Mouse (Mus musculus) left cerebral cortex, adult 2 months (tissue): Measurements from ENCODE around the gene Agbl4. TPM values are rescaled to one million over a fixed set of nuclear protein-coding genes. Genes with fewer than 3 reads are reported as not detected.

Source experiments
- DNase-seq, 2 experiments: peaks; one replicate each; pipeline ENCODE4 v3.0.0; 2021 to 2022; ENCODE audit warnings: low spot score in 2 of 2, mixed read lengths in 1 of 2; ENCODE audit errors: extremely low spot score in 1 of 2
- H3K27ac ChIP-seq: fragments of 200-600 bp; 2 replicates; pipeline ENCODE4 v1.8.1; 2022
- H3K4me3 ChIP-seq: fragments of 200-600 bp; 2 replicates; pipeline ENCODE4 v1.8.1; 2022
- CTCF ChIP-seq: fragments of 200-600 bp; IDR thresholded peaks from 2 replicates; pipeline ENCODE4 v1.8.1; 2022; ENCODE audit warnings: antibody characterized with exemption, mild to moderate bottlenecking, moderate library complexity
- intact Hi-C: fragments of 180-260 bp; cut with DNase I; formaldehyde crosslinking; loops from one replicate; pipeline ENCODE4 v1.15.1; 2025
- total RNA-seq, 2 experiments: library from RNA; stranded (reverse); gene quantifications; 2 replicates each; pipeline ENCODE4 v1.2.3; 2021

The Agbl4 gene
- total RNA-seq, 2 experiments from 2014 or later, result 18.6 to 23.6 TPM

DNA sequence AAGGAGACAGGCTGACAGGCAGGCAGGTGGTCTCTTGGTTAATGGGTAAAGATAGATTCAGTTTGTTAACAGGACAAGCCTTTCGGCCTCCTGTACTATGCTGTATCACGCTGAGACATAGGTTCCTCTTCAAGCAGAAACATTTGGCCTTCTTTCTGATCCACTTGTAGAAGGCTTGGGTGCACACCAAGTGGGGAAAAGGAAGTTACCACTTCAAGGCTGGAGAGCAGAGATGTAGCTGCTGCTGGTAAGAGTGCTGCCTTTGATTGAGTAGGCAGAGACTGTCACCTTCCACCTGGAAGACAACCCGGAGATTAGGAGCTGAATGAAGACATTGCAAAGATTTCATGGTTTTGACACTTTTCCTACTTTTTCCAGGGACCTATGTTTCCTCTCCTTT lies 1018.7 kb downstream of the Agbl4 start:
- intact Hi-C loops, result loop anchor here (5.0 kb wide), 1 partner anchor 89 kb away; no protein-coding TSS in a partner anchor
- H3K4me3 ChIP-seq, result peak overlapping the region; percentile 91
- peak overlapping the region; percentile 91 for H3K27ac ChIP-seq
- no peak for TF ChIP-seq CTCF
- DNase-seq, result no peak

GRCm38 (mm10) chr4:111416551-111416950 lies 1019.1 kb downstream of the Agbl4 start:
- intact Hi-C loops, result loop anchor here (5.0 kb wide), 1 partner anchor 89 kb away; no protein-coding TSS in a partner anchor

DNA sequence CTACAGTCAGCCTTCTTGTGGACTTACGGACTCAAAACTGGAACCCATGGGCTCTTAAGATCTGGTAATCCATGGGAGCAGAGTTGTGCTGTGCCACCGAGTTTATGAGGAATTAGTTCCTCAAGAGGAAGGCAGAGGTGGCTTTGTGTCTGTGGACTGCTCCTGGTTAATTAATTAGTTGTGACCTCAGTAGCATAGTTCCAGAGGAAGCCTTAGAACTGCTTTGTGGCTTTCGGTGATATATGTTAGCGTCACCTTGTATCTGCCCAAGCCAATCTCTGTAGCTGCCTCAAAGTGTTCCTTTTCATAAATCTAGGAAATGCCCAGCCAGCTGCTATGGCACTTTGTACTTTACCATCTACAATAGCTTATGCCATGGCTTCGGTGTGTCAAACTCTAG lies 1020.3 kb downstream of the Agbl4 start:
- intact Hi-C loops, result loop anchor here (5.0 kb wide), 1 partner anchor 90 kb away; no protein-coding TSS in a partner anchor
- DNase-seq, result no peak
- H3K27ac ChIP-seq, result no peak overlapping the region
- TF ChIP-seq CTCF, result no peak
- H3K4me3 ChIP-seq, result no peak overlapping the region

More at GRCm38 (mm10) chr4:111416551-111416950, 1019.1 kb downstream of the Agbl4 start:
- Histone ChIP-seq H3K27ac (no peak overlapping the region), H3K4me3 (no peak overlapping the region)
- no peak for DNase-seq
- TF ChIP-seq CTCF, result no peak

DNA sequence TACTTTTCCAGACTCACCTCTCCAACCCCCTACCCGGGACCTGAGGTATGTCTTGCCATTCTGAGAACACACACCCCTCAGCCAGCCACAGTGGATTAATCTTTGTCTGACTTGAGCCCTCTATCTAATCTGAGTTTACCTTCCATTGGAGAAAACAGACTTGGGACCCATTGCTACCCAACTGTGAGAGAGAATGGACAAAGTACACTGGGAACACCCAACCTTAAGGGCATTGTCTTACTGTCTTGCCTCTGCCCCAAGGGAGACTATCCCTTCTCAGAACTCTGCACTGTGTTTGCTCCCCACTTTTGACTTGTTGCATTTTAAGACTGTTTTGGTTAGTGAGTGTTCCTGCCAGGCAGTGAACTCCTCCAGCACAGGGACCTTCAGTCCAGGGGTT lies 1022.0 kb downstream of the Agbl4 start:
- Histone ChIP-seq H3K4me3 (no peak overlapping the region), H3K27ac (no peak overlapping the region)
- intact Hi-C loops, result loop anchor here (5.0 kb wide), 1 partner anchor 92 kb away; no protein-coding TSS in a partner anchor
- DNase-seq, result no peak
- no peak for TF ChIP-seq CTCF

DNA sequence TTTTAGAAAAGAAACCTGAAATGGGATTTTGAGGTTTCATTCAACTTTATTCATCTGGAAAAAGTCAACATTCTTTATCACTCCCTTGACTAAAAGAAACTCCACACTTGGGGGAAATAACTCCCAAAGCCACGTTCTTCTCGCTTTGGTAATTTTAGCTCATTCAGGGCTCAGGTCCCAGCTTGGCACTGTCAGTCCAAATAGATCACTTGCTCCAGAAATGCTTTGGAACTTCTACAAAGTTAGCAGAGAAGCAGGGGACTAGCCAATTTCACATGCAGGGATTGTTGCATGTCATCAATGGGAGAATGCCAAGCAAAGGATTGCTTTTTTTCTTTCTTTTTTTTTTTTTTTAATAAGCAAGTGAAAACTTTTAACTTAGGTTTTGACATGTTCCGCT lies 1022.6 kb downstream of the Agbl4 start:
- intact Hi-C loops, result no loop called here
- DNase-seq, result no peak
- Histone ChIP-seq H3K27ac (no peak overlapping the region), H3K4me3 (no peak overlapping the region)
- TF ChIP-seq CTCF, result no peak

DNA sequence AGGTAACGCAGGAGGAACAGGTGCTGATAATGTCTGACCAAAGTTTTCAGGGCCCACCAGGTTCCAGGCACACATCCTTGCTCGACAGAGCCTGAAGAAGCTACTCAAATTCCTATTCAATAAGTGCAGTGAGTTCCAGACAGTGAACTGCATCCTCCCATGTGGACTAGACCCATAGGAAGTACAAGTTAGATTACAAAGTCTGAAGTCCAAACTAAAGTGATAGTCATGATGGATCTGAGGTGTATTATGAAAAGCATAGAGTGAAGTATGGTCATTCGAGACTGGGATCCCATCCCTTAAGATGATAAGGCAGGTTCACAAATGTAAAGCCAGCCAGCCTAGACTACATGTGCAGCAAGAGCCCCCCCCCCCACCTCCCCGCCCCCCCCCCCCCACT lies 1023.5 kb downstream of the Agbl4 start:
- no peak for DNase-seq
- intact Hi-C loops, result no loop called here
- no peak overlapping the region for H3K27ac ChIP-seq
- no peak overlapping the region for H3K4me3 ChIP-seq
- TF ChIP-seq CTCF, result no peak

- no peak overlapping the region for H3K4me3 ChIP-seq
- no peak for DNase-seq
- intact Hi-C loops, result no loop called here
- TF ChIP-seq CTCF, result no peak
- H3K27ac ChIP-seq, result no peak overlapping the region; the same call in 1 of the 2 replicates
Measured at GRCm38 (mm10) chr4:111421785-111422184, 1024.3 kb downstream of the Agbl4 start.

GRCm38 (mm10) chr4:111424371-111424950 lies 1027.0 kb downstream of the Agbl4 start:
- Histone ChIP-seq H3K4me3 (no peak overlapping the region), H3K27ac (no peak overlapping the region)
- DNase-seq, result no peak
- no peak for TF ChIP-seq CTCF
- intact Hi-C loops, result no loop called here

DNA sequence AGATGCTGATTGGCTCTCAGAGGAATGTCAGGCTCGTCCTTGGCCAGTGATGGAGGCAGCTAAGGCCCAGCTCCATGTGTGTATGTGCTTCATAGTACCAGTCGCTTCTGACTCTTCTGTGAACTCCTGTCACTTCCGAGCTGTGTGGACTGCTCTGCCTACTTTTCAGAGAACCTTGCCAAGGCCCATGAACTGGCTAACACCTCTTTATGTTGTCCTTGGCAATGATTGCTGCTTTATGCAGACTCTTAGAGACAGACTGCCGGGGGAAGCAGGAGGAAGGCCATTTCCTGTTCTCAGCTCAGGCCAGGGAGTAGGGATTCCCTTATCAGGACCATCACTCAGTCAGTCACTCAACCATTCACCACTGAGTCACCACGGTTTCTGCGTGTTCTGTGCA lies 1027.7 kb downstream of the Agbl4 start:
- H3K4me3 ChIP-seq, result no peak overlapping the region
- no peak overlapping the region for H3K27ac ChIP-seq
- no peak for DNase-seq
- intact Hi-C loops, result no loop called here
- no peak for TF ChIP-seq CTCF

DNA sequence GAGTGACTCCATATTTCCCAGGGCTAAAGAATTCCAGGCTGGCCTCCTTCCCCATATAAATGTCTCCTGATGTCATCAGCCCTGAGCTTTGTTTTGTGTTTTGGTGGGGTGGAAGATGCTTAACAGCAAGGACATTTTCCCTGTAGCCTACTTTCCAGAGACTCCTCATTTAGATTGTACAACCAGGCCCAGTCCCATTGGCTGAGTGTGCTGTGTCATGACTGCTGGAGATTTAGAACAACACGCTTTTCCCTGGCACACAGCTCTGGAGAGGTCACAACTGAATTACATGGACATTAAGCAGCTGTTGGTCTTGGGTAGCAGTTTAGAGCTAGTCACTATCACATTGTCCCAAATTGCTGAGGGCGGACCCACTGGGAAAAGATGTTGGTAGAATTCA lies 1033.7 kb downstream of the Agbl4 start:
- Histone ChIP-seq H3K4me3 (no peak overlapping the region), H3K27ac (no peak overlapping the region)
- no peak for TF ChIP-seq CTCF
- DNase-seq, result no peak
- intact Hi-C loops, result no loop called here

GRCm38 (mm10) chr4:111432013-111432412 lies 1034.6 kb downstream of the Agbl4 start:
- intact Hi-C loops, result no loop called here
- TF ChIP-seq CTCF, result no peak
- H3K27ac ChIP-seq, result no peak overlapping the region
- no peak for DNase-seq
- no peak overlapping the region for H3K4me3 ChIP-seq

- TF ChIP-seq CTCF, result no peak
- Histone ChIP-seq H3K27ac (no peak overlapping the region), H3K4me3 (no peak overlapping the region)
- intact Hi-C loops, result no loop called here
- no peak for DNase-seq
Measured at GRCm38 (mm10) chr4:111432417-111432816, 1035.0 kb downstream of the Agbl4 start.

GRCm38 (mm10) chr4:111441709-111442108 lies 1044.2 kb downstream of the Agbl4 start:
- H3K4me3 ChIP-seq, result no peak overlapping the region
- intact Hi-C loops, result loop anchor here (5.0 kb wide), 1 partner anchor 114 kb away; no protein-coding TSS in a partner anchor
- TF ChIP-seq CTCF, result no peak
- no peak for DNase-seq
- no peak overlapping the region for H3K27ac ChIP-seq
